Mouse (Mus musculus) c-Kit-negative CD71-positive TER-119-positive erythroid progenitor cells, embryonic 14.5 days (primary cell): ENCODE measurements around the gene Hoxa10.

Experiments used
- DNase-seq: peaks from one replicate; pipeline ENCODE4 v3.0.0-alpha.2; 2013; ENCODE audit warnings: low read depth, low spot score

Hoxa10 gene

DNA sequence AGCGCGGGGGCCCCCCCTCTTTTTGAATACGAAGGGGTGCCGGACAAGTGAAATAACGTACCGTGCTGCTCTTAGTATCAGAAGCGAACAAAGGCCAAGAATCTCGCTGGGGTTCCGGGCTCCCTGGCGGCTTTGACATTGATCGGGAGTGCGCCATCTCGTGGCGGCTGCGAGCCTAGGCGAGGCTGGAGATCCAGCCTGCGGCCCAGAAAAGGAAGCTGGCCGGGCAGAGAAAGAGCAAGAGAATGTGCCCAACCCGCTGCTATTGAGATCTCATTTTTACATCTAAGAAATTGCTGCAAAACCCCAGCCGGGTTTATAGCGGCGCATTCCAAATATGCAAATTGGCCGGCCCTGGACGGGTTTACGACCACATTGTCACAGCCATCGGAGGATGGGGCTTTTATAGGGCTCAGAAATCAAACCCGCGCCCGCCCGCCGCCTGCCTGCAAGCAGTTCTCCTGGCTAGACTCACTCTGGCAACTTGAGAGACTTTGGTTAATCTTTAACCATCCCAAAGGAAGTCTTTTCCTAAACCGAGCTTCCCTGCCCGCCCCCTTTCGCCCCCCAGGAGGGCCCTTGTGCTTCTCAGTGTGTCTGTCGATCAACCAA, at the start of gene Hoxa10:
Gene Hoxa10, minus strand, starts transcription at position 466 of the 612 bp plus-strand sequence.
- DNase-seq, result no peak

DNA sequence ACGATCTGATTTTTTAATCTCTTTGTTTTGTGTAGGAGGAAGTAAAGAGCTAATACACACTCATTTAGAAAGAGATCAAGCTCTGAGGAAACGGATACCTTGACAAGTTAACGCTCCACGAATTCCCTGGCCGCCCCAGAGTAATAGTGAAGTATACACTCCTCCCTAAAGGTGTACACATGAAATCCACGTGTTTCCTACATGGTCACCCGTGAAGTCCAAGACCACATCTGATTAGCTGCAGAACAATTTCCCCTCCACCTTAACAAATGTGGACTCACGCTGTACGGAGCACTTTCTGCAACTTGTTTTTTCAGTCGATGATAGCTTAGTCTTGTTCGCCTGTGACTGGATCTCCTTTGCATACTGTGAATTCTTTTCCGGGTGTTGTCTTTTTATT, 49.5 kb upstream of the Hoxa10 start:
- no peak for DNase-seq

DNA sequence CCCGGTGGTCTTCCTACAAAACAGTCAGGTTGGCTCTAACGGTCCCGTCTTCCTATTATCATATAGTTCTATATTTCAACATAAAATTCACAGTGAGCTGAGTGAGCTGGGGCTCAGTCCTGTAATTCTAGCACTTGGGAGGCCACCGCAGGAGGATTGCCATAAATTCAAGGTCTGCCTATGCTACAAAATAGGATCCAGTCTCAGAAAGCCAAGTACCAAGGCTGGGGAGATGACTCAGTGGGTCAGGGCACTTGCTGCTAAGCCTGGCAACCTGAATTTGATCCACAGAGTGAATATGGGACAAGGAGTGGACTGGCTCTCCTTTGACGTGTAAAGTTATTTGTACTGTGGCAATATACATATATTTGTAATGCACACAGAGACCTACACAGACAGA, 43.2 kb upstream of the Hoxa10 start:
- DNase-seq, result no peak

DNA sequence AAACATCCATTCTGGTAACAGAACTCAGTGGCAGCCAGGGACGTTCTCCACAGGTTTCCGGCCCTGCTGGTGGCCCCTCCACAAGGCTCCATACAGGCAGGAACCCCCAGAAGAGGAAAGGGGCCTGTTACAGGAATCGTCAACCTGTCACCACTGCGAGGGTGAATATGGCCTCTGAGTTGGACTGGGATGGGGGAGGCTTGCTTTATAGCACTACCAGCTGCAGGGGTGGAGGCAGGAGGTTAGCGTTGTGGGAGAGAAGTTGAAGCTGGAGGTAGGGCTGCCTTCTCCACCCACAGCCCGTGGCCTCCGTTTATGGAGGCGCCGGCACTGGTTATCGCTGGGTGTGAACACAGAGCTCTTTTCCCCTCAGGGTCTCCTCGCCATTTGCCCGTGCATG, 40.4 kb upstream of the Hoxa10 start:
- no peak for DNase-seq

DNA sequence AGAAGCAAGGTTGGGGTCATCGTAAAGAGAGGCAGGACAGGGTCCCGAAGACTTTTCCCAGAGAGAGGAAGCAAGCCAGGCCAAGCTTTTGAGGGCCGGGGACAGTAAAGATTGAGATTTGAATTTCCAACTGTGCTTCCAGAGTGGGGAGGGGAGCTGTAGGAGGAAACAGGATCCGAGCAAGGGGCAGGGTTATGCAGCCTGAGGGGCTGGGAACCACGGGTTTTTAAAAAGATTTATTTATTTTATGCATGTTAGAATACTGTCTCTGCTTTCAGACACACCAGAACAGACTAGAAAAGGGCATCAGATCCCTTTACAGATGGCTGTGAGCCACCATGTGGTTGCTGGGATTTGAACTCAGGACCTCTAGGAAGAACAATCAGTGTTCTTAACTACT, 36.3 kb upstream of the Hoxa10 start:
- DNase-seq, result no peak

DNA sequence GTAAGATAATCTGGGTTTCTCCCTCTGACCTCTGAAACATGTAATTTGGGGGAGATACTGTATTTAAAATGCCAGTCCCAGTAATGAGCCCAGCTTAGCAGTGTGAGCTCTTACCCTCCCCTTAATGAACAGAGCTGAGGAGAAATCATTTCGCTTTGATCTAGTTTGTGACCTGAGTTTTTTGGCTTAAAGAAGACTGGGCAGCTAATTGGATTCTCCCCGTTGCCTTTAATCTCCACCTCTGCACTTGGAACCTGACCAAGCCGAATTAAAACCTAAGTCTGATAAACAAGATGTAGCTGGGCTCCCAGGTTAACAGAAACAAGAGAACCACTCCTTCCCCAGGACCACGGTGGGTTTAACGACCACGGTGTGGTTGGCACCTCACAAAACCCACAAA, 35.7 kb upstream of the Hoxa10 start:
- DNase-seq, result no peak

DNA sequence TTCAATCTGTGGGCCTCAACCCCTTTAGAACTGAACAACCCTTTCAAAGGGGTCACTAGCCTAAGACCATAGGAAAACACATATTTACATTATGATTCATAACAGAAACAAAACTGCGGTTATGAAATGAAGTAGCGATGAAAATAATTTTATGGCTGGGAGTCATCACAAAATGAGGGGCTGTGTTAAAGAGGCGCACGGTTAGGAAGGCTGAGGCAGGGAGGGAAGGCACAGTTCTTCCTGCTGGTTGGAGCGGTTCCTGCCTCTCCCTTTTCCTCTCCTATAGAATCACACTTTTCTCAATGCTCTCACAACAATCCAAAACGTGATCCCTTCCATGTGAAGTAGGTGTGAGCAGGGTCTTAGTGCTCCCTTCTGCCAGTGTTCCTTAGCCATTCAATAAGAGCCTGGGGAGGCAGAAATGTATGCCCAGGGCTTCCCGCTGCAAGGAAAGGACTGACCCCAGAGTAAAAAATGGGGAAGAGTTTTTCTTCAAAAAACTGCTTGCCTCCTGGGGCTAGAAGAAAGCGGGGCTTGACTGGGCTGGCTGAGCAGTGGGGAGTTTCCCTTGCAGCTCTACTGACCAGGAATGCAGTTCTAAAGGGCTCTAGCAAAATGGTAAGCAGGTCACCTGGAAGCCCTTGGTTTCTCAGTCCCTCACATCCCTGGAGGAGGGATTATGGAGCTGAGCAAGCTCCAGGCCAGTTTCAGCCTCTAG, 35.1 kb upstream of the Hoxa10 start:
- no peak for DNase-seq

DNA sequence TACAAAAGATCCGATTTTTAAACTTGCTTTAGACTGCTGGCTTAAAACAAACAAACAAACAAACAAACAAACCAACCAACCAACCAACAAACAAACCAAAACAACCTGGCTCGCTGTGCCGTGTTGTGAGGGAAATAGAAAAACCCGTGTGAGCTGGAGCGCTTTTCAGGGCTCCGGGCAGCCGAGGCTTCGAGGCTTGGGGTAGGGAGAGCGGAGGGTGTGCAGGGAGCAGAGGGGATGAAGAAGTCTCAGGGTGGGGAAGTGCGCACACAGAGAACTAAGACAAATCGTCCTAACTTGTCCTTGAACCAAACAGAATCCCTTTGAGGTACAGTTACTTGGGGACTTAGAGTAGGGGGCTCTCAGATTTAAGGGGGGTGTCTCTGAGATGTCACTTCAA, 33.9 kb upstream of the Hoxa10 start:
- DNase-seq, result no peak

DNA sequence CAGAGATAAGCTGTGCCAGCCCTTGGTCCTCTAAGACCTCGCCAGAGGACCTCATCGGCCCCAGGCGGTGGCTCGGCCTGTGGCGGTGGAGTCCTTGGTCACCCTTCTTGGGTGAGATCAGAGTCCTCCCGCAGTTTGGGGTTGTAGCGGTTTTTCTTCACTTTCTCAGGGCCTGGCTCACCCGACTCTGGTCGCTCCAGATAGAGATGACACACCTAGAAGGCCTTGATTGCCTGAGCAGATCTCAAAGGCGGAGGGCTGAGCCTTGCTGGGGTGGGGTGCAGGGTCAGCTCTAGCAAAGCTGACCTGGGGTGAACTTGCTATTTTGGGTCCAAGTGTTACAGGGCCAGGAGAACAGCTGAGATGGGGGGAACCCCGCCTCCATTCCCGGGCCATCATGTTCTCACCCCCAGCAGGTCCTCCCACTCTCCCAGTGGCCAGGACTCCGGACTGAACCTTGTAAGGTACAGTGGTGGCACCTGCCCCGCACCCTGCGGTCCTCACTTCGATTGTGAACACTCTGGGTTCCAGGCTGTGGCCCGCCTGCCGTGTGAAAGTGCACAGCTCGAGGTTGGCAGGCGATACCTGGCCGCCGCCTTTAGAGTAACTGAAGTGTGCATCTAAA, 33.1 kb upstream of the Hoxa10 start:
- DNase-seq, result no peak

DNA sequence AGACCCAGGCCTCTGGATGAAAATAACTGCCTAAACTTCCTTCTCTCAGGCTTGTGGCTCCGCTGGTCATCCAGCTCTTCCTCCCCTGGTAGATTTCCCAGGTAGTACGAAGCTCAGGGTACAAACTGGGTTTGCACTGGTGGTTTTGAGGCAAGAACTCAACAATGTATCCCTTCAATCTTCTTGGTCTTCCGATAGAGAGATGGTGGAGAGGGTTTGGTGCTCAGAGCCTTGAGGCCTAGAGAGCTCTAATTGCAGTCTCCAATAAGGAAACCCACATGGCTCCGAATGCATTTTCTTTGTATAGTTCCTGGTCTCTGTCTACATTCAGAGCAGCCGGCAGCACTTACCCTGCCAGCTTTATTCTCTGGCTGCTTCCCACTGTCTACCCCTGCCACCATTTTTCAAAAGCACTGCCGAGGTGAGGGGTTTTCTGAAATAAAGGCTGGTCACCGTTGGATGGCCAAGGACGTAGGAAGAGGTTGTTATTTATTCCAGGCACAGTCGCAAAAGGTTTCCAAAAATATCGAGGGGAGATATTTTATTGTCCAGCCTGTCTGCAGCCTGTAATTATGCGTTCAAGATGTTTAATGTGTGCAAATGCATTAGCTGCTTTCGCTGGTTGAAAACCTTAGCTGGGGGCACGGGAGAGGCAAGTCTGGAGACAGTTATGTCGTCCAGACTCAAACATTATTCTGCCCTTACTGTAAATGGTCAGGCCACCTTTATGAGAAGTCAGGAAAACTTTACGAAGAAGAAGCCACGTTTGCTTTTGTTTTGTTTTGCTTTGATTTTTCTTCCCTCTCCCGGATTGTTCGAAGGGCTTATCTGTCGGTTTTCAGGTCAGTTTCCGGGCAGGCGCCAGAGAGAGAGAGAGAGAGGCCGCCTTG, 32.4 kb upstream of the Hoxa10 start:
- no peak for DNase-seq

DNA sequence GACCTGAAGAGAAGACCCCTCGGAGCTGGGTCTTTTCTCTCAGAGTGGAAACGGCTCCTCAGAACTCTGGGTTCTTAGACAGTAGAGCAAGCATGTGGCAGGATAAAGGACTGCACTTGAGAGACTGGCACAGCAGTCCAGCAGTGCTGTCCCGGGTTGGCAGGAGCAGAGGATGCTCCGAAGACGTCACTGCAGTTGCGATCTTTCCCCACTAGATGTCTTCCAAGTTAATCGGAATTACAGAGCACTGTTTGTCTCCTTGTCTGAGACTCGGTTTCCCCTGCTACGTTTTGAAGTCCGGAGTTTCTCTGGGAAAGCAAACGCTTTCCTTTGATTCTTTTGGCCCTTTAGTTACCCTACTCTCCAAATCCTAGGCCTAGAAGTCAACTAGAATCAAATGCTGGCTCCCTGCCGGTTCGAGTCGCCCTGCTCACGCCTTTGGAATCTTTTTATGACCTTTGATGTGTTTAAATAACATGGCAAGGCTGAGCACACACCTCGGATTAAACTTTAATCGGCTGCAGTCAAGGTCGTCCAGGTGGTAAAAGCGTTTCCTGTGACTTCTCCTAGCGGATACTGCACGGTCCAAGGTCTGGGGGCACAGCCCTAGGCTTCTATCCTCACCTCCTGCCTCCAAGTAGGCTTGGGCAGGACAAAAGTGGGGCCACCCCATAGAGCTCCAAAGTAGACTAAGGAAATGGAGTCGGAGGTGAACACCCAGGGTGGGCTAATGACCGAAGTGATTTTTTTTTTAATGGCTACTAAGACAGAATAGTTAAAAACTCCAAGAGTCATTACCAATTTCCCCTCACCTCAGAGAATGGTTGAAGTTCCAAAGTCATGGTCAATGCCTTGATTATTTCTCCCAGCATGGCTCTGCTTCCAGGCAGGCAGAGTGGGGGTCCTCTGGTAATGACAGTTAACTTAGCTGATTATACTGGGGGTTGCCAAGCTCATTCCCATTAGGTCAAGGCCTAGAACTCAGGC, 30.1 kb upstream of the Hoxa10 start:
- DNase-seq, result no peak

DNA sequence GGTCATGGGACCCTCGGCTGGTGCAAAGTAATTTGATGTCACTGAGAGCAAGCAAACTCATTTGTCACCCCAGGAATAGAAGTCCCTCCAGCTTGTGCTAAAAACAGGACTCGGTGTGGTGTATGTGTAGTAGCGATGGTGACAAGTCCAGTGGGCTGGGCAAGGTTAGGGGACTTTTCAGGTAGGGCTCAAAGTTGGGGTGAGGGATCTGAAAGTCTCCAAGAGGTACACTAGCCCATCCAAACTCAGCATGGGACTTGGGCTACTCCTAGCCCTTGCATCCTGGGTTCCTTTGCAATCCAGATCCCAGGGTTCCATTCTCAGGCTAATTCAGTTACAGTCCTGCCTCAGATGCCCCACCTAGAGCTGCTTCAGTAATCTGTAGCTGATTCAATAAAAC, 28.1 kb upstream of the Hoxa10 start:
- no peak for DNase-seq

DNA sequence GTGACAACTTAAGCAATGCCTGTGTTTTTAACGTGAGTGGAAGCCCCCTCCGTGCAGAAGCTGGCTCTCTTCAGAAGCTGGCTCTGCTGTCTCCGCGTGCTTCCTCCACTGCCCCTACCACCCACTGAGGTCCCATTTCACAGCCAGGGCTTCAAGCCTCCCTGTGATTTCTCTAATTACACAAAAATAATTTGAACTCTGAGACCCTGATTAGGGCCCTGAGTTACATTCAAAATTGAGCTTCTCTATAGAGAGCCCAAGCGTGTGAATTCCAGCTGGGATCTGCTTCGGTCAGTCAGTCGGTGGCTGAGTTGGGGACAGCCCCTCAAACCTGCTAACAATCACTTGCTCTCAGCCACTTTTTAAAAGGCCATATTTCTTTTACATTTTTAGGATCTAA, 27.7 kb upstream of the Hoxa10 start:
- no peak for DNase-seq

DNA sequence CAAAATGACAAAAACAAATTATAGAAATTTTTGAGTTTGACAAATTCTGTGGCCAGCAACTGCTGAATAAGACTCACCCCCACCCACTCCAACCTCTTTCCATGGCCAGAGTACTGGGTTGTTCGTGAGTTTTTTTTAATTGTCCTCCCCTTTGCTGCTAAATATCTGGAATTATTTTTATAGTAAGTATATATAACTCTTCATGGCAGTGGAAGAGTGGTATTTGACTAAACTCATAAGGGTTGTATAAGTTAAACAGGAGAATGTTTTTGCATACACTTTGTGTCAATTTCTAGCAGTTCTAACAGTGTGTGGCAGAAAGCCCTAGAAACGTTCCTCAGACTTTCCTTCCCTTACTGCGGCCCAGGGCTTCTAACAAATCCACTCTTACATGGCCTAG, 27.0 kb upstream of the Hoxa10 start:
- DNase-seq, result no peak

DNA sequence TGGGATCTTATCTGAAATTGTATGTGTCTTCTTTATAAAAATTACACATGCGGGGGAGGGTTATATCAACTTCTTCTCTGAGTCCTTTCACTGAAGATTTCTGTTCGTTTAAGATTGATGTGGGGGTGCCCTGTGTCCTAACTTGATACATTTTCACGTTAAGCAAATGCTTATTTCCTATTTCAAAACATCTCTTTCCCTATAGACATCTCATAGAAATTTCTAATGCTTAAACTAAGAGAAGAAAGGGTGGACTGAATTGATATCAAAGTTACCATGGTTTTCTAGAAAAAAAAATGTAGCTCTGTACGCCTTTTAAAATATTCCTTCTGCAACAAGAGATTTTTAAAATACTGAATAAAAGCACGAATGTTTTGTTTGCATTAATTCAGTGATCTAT, 26.6 kb upstream of the Hoxa10 start:
- no peak for DNase-seq

DNA sequence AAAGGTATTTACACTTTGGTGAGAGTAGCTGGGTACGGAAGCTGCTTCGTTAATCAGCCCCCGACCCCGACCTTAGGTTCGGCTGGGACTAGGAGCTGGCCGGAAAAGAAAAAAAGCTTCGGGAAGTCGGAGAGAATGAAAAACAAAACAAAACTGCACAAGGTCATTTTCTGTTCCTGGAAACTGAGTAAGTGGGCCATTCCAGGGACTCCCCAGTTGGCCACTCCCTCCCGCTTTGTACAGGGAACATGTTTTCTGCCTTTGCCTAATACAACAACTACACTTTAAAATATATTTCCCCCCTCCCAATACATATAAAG, 26.0 kb upstream of the Hoxa10 start:
- no peak for DNase-seq

DNA sequence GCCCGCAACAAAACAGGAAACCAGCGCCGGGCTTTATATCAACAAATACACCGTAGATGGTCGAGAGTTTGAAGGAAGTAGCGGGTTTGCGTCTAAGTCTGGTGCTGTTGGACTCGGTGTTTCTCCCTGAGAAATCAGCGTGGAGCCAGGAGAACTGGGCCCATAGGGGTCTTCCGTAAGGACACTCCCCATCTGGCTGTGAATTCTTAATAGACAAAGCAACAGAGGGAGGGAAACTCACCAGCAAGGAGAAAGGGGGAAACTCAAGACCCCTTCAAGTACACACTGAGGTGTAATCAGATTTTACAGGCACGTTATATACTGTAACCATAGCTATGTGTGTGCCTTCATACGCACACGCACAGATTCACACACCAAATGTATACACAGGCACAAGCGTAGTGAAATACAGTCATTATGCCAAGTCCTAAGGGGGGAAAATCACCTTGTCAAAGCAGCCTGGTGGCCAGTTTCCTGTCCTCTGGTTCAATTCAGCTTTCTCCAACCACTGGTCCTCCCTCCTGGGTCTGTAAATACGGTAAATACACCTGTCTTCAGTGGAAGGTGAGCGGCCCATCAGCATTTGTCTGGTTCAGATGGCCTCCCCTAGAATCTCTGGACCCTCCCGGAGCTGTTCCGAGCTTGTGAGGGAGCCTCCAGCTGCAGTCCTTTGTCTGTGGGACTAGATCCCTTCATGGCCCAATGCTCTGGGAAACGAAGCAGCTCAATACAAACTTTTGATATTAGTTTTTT, 25.4 kb upstream of the Hoxa10 start:
- DNase-seq, result no peak

DNA sequence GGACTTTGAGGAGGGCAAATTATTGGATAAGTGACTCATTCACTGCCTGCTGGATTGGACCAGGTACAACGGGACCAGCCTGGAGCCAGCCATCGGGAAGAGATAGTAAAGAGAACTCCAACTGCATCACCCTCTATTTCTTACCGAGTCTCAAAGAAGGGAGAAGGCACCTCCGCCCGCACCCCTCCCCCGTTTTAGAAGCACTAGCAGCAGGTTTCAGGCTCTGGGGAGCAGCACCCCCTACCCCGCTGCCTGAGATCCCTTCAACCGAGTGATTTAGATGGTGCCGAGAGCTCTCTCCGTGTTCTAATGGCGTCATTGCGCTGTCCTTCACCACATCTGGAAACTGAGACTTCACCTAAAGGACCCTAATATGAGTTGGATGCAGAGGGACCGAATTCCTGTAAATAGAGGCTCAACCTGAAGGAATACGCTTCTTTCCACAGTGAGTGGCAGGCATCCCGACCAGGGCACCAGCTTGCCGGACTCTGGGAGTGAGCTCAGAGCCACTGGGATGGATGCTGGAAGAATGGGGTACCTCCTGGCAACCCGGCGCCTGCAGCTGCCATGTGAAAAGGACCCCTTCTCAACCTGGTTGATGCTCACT, 24.8 kb upstream of the Hoxa10 start:
- no peak for DNase-seq

DNA sequence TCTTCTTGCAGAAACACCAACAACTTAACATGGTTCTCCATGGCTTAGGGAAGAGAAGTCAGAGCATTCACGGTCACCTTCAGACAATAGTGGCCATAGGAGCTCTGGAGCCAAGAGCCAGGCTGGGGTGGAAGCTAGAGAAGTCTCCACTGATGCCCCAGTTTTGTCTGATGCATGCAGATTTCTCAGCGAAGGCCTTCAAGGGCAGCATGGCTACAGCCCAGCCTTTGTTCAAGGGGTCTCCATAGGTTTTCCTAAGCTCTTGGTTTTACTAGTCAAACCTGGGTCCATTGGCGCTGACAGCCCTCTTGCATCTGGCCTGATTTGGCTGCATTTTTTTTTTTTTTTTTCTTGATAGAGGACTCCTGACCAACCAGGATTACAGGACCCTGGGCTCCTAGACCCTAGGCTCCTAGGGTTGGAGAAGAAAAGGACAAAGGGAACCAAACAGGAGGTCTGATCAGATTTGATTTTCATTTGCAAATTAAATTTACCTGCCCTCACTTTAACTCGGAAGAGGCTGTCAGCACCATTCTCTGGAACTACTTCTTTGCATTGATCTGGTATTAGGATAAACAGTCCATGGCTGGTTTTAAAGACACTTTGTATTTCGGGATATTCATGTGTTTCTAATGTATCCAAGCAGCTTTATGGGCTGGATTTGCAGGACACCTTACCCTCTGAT, 23.6 kb upstream of the Hoxa10 start:
- DNase-seq, result no peak

DNA sequence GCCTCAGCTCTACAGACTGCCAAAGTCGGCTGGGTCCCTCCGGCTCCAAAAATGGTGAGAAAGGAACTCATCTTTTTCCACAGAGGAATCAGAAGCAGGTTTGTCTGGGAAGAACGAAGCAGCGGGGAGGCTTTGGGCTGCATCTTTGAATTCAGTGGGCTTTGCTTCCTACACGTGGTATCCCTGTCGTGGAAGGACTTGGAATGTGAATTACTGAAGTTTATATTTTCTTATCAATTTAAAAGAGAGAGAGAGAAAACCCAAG, 22.6 kb upstream of the Hoxa10 start:
- no peak for DNase-seq
